Mouse (Mus musculus): ENCODE results near the gene Itgav.

Itgav gene

DNA sequence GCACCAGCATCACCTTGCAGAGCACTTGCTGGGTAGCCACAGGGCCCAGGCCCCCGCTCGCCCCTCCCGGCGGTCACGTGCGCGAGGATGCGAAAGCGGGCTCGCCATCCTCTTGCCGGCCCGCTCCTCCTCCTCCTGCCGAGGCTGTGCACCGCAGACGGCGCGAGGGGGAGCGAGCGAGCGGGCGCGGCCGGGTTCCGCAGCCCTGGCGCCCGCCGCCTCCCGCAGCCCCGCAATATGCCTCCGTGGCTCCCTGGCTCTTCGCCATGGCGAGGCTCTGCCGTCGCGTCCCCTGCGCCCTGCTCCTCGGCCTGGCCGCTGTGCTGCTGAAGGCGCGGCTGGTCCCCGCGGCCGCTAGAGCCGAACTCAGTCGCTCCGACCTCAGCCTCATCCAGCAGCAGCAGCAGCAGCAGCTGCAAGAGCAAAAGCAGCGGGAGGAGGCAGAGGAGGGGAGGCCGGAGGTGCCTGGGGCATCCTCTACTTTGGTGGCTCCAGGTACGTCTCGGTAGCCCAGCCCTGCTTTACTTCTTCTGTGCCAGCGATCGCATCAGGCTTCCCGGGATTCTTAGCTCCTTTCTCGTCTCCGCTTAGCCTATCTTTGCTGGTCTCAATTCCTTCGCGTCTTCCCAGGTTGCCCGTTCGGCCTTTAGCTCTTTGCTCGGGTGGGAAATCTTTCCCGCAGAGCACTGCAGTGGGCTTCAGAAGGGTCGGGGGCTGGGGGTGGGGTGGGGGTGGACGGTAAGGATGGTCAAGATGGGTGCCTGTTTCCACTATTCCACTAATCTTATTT lies 88.5 kb downstream of the Itgav start, which contains the start of gene Fam171b:
TSS of gene Fam171b (plus strand) at position 154 of the 790 bp plus-strand sequence.
- no peak for DNase-seq (ENCODE audit: extremely low read depth, low read depth)

DNA sequence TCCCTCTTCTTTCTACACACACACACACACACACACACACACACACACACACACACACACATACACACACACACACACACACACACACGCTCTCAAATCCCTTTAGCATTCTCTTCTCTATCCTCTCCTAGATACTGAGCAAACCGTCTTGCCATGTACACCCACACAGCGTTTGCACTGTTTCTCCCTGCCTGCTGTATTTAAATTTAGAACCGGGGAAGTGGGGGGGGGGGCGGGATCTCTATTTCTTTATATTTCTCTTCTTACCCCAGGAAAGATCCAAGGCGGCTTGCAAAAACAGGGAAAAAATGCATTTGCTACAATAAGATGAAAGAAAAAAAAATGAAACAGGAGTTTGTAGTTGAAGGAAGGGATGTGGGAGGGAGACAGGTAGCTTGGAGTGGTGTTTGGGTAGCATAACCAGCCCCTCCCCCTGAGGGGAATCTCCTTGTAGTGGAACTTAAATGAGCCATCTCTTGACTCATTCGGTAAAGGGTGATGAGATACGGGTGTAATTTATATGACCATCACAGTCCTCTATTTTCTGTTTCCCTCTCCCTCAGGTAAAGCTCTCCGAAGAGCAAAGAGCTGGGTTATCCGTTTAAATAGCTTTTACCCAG lies 89.2 kb downstream of the Itgav start:
- DNase-seq (ENCODE audit: extremely low read depth, low read depth), result no peak

DNA sequence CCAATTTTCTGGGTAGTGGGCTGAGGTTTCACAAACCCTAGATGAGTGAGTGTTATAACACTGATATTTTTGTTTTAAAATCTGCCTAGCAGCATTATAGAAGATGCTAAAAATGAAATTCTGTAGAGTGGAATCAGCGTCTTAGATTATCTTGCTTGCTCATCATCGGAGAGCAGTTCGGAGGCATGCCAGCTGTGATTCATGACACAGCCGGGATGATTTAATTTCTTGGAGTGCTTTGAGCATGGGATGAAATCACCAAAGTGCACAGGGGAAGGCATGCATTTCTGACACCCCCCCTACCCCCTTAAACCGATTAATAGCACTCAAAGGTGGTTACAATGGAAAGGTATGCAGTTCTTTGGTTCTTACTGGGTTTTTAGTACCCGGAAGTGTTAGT lies 89.8 kb downstream of the Itgav start:
- no peak for DNase-seq (ENCODE audit: extremely low read depth, low read depth)

DNA sequence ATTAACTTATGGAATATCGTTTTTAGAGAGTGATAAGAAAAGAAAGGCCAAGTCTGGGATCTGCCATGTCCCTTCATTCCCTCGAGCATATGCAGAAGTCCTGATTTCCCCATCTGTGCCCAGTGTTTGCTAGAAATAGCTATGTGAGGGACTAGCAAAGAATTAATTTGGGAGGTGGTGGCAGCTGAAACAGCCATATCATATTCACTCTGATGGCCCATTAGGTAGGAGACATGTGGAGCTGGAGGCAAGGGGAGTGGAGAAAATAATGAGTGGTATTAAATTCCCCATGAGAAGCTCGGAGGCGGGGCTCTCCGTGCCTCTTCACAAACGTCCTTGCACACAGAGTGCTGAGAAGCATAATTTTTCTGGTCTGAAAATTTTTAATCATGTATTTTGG lies 92.0 kb downstream of the Itgav start:
- no peak for DNase-seq (ENCODE audit: extremely low read depth, low read depth)

DNA sequence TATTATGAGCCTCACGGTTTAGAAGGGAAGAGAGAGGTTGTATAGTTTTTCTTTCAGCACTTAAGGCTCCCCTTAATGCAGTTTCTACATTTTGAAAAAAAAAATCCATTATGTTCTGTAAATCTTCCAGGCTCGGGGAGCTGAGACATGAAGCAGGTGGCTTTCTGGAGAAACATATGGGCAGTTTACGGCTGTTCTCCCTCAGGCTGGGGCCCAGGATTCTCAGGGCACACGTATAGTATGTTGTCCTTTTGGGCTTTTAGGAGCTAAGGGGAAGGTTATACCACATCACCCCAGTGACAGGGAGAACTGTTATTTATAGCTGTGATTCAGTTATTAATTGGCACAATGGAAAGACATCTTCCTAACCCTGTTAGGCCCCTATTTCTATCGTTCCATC lies 101.0 kb downstream of the Itgav start:
- DNase-seq (ENCODE audit: extremely low read depth, low read depth), result no peak

DNA sequence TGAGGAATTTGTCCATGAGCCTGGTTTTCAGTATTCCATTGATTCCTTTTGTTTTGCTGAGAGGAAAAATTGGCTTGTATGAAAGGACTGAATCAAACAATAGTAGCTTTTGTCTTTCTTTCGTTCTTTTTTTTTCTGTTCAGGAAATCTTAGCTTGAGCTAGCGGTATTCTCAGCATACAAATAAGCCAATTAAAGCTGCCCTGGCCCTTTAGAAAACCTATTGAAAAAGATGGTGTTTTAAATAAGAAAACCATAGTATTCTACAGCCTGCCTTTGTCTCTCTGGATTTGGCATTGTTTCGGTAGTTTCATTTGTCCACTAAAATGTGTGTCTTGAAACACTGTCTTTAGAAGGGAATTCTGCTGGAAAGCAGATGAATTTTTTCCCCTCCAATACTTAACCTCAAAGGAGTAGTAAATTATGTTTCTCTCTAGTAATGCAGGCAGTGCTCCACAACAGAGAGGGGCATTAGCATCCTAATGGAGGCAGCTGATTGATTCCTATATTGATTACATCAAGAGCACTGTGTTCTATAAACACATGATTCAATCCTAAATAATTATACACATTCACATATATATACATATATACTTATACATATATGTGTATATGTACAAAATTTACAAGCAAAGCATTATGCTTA lies 104.8 kb downstream of the Itgav start:
- no peak for DNase-seq (ENCODE audit: extremely low read depth, low read depth)

DNA sequence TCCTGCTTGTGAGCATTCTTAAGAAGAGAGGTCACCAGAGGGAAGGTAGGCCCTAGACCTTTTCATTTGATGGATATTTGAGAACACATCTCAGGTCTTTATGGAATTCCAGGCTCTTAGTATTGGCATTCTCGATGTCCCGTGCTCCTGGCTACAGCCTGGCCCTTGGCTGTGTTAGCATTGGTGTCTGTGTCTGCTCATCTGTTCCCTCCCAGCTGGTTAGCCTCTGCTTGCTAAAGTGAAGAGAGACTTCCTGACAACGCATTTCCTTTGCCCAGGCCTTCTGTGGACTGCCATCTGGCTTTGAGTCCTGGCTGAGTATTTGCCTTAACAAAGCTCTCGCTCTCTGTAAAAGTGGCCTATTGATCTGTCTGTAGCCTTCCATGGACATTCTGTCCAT lies 108.7 kb downstream of the Itgav start:
- no peak for DNase-seq (ENCODE audit: extremely low read depth, low read depth)

DNA sequence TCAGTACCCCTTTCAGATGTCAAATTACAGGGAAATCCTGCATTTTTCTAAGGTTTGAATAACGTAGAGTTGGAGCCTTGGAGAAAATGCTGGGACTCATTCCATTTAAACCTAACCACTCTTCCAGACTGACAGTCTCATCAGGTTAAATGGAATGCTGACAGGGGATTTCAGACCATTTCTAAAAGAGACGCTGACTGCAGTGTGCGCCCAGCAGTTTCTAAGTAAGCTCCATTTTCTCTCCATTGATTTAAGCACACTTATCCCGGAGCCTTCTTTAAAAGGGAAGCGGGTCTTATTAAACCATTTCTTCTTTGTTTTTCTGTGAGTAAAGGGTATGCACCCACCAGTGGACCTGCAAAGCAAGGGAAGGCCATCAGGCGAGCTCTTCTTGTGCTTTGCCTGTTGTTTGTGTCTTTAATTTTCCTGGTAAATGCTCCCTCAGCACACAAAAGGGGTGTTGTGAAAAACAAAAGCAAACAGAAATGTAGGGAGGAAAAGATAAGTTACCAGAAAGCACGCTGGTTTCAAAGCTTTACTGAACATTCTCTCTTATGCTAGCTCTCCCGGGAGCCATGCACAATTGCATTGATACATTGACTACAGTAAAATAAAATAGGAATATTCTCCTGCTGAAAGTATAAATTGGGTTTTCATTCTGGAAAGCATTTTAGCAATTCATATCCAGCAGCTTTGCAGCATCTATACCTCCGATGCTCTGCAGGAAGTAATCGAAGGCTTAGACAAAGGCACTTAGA lies 111.3 kb downstream of the Itgav start:
- DNase-seq (ENCODE audit: extremely low read depth, low read depth), result no peak

DNA sequence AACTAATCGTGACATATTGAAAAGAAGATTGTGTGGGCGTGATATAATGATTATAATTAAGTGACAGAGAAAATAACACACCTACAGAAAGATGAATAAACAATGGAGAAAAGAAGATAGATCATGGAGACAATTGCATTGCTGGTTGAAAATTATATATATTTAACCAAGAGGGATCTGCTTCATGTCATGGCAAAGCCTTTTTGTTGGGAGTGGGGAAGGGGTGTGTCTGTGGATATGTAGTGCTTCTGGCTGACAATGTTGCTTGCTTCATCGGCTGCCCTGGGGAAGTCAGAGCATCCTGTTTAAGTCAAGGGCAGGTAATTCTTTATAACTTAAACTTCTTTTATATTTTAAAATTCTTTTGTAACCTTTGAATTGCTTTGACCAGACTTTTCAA lies 124.3 kb downstream of the Itgav start:
- no peak for DNase-seq (ENCODE audit: extremely low read depth, low read depth)

DNA sequence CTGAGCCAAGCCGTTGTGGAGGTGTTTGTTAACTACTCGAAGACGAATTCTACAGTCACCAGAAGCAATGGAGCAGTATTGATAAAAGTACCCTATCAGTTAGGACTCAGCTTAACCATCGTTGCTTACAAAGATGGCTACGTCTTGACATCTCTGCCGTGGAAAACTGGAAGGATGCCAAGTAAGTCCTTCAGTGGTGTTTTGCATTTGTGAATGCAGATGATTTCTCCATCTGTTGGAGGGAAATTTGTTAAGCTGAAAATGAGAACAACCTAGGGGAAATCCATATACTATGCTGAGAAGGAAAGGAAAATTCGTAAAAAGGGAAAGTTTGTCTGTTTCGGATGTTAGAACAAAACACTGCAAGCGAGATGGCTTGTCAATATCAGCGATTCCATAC lies 129.2 kb downstream of the Itgav start:
- no peak for DNase-seq (ENCODE audit: extremely low read depth, low read depth)

DNA sequence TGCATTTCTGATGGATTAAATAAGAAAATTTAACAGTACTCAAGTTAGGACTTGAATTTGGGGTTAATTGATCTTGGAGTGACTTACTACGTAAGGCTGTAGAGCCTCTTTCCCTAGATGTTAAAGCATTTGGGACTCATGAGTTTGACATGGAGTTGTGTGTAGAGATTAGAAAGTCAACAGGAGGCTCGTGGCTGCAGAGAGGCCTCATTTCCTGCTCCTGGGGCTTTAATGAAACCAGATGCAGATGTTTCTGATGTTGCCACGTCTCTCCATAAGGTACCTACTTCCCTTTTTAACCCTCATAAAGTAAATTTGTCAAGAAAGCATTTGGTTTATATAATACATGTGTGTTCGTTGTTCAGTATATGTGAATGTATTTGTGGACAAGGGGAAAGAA lies 132.0 kb downstream of the Itgav start:
- DNase-seq (ENCODE audit: extremely low read depth, low read depth), result no peak

All from MEL-GATA-1-ER (cell line).